Mouse (Mus musculus) CD4-positive helper T cell, adult 2 months (primary cell): ENCODE results near the gene Psmd8.
"Not testable (repeated sequence)": the region's sequence is repeated elsewhere in the genome, so short reads cannot be mapped to it uniquely, and the experiment has no call there.

Experiments used
- DNase-seq: peaks from one replicate; pipeline ENCODE4 v3.0.0-alpha.2; 2012; ENCODE audit warnings: low read depth, missing footprints, low spot score

The Psmd8 gene

DNA sequence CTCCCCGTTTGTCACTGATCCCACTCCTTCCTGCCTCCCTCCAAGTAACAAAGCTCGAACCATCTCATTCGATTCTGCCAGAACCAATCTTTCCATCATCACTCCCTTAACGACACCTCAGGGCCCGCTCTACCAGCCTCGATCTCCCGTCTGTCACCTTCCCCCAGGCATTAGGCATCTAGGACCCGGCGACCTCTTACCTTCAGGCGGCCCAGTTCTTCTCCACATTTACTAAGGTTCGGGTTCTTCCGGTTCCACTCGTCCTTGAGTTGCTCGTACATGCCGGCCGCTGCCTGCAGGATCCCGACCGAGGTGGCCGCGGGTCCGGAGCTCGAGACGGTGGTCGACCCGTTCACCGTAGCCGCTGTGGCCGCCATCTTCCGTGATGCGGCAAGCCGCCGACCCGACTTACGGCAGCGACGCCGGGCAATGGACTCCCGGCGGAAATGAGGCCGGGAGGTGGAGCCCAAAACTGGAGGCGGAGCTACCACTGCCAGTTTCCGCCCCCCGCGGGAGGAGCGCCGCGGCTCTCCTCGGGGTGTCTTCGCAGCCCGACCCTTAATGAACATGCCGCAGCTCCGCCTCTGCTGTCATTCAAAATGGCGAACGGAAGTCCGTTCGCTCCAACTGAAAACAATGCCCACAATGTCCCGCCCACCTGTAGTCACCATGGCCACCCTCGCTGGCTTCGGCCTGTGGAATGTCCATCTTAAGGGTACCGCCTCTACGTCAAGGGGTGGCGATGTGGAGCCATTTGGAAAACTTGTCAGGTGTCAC is at the start of gene Psmd8:
TSS of gene Psmd8 (minus strand) at position 625 of the 777 bp plus-strand sequence.
- DNase-seq, result peak; percentile 99

DNA sequence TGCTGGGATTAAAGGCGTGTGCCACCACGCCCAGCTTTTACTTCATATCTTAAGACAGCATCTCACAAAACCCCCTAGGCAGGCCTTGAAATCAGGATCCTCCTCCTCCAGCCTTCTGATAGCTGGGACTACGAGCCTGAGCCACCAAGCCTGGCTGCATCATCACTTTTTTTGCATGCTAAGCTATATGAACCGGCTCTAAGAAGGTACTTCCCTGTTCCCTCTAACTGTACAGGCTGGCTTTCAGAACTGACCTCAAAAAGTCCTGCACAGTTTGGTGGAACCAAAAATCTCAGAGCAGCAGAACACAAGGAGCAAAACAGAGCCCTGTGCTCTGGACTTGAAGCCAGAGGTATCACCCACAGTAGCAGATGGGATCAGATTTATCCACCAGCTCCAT is 47.7 kb upstream of the Psmd8 start:
- DNase-seq, result no peak

DNA sequence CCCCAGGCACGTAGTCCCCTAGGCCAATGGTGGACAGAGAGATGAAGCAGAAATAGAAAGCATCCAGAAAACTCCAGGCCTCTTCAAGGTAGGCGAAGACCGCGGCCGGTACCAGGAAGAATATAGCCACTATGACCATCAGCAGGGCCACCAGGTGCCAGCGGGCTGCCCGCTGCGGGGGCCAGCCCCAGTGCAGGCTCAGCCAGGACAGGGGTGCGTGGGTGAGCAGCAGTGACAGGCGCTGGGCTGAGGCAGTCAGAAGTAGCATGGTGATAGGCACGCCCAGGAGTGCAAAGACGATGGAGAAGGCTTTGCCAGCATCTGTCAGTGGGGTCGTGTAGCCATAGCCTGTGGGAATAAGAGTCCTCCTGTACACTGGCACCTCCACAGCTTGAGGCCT is 45.0 kb upstream of the Psmd8 start:
- no peak for DNase-seq

DNA sequence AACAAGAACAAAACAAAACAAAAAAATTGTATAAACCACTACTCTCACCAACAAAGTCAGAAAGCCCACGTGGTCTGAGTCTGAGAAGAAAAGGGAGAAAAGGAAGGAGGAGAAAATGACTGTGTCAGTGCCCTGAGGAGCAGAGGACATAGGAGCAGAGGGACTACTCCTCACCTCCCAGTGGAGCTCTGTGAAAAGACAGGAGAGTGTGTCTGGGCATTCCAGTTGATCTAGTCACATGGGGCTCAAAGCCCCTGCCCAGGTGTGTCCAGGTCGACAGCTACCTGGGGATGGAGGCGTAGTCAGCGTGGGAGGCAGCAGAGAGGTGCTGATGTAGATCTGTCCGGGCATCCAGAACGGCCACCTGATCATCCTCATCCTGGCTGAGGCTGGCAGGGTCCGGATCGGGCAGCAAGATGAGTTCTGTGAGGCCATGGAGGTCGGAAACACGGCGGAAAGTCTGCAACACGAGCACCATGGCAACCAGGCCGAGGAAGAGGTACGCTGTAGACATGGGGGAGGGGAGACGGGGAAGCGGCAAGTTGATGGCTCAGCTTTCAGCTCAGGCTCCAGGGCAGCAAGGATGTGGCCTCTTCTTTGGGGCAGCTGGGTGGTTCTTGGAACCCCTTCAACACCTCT is 44.4 kb upstream of the Psmd8 start:
- no peak for DNase-seq

DNA sequence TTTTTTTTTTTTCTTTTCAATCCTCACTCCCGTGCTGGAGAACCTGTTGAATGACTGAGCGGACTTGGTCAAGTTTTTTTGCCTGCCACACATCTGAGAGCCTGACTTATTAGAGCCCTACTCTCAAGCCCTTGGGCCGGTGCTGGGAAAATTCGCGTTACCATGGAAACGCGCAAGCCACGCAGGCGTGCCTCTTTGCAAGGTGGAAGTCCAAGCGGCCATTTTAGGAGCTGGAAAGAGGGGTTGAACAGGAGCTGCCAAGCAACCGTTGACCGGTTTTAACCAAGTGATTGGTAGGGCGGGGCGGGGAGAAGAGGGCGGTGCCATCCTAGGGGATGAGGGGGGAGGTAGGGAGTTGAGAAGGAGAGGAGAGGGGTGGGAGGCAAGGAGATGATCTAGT is 34.3 kb upstream of the Psmd8 start:
- DNase-seq, result no peak

DNA sequence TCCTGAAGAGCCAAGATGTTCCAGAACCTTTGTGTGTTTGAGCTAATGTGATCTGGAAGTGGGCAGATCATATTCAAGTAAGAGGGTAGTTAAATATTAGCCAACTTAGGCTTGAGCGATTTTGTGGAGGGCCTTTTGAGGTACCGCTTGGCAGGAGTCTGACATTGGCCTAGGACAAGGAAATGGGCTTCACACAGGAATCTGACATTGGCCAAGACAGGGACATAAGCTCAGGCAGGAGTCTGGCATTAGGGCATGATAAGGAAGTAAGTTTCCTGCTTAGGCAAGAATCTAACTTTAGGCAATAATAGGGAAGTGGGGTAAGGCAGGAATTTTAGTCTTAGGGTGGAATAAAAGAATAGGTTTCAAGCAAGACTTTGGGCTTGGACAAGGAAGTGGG is 33.7 kb upstream of the Psmd8 start:
- DNase-seq, result no peak

DNA sequence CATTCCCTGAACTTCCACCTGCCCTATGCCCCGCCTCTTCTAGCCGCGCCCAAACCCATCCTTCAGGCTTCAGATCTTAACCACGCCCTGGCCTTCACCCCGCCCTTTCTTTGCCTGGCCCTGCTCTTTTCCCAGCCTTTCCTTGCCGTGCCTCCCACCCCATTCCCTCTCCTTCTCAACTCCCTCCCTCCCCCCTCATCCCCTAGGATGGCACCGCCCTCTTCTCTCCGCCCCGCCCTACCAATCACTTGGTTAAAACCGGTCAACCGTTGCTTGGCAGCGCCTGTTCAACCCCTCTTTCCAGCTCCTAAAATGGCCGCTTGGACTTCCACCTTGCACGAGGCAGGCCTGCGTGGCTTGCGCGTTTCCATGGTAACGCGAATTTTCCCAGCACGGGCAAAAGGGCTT is 33.2 kb upstream of the Psmd8 start, which contains the start of gene Catsperg1:
TSS of gene Catsperg1 (minus strand) at position 361 of the 408 bp plus-strand sequence.
- DNase-seq, result no peak

DNA sequence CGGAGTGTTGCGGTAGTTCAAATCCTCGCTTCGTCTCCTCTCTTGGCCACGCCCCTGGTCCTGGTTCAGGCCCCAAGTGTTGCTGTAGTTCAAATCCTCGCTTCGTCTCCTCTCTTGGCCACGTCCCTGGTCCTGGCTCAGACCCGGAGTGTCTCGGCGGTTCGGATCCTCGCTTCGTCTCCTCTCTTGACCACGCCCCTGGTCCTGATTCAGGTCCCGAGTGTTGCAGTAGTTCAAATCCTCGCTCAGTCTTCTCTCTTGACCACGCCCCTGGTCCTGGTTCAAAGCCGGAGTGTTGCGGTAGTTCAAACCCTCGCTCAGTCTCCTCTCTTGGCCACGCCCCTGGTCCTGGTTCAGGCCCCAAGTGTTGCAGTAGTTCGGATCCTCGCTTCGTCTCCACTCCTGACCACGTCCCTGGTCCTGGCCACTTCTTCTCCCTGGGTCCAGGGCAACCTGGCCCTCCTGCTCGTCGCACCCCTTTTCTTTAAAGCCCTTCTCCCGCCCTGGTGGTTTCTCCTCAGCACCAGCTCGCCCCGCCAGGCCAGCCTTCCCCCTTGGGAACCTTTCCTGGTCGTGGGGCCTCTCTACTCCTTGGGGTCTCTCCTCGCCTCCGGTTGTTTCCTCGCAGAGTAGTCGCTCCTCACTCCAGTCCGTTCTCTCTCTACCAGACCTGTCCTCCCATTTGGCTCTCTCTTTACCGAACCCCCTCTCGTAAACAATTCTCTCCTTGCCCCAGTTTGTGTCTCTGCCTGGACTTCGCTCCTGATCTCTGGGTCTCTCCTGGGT is 32.5 kb upstream of the Psmd8 start:
- not testable (repeated sequence) for DNase-seq

DNA sequence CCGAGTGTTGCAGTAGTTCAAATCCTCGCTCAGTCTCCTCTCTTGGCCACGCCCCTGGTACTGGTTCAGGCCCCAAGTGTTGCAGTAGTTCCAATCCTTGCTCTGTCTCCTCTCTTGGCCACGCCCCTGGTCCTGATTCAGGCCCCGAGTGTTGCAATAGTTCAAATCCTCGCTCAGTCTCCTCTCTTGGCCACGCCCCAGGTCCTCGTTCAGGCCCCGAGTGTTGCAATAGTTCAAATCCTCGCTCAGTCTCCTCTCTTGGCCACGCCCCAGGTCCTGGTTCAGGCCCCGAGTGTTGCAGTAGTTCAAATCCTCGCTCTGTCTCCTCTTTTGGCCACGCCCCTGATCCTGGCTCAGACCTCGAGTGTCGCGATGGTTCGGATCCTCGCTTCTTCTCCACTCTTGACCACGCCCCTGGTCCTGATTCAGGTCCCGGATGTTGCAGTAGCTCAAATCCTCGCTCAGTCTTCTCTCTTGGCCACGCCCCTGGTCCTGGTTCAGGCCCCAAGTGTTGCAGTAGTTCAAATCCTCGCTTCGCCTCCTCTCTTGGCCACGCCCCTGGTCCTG is 31.8 kb upstream of the Psmd8 start:
- no peak for DNase-seq

DNA sequence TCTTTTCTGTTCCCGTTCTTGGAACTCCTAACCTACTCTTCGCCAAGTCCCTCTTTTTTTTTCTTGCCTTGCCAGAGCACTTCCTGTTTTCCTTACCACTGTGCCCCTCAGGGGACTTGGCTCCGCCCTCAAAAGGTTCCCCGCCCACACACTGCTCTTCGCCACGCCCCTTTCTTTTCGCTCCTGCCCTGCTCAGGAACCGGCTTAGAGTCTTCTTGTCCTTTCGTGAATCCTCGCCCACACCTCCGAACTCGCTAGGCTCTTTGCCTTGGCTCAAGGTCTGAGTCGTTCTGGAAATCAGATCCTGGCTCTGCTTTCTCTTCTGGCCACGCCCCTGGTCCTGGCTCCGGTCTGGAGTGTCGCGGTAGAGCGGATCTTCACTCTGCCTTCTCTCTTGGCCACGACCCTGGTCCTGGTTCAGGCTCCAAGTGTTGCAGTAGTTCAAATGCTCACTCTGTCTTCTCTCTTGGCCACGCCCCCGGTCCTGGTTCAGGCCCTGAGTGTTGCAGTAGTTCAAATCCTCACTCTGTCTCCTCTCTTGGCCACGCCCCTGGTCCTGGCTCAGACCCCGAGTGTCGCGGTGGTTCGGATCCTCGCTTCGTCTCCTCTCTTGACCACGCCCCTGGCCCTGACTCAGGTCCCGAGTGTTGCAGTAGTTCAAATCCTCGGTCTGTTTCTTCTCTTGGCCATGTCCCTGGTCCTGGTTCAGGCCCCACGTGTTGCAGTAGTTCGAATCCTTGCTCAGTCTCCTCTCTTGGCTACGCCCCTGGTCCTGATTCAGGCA is 31.1 kb upstream of the Psmd8 start:
- peak; percentile 89 for DNase-seq

DNA sequence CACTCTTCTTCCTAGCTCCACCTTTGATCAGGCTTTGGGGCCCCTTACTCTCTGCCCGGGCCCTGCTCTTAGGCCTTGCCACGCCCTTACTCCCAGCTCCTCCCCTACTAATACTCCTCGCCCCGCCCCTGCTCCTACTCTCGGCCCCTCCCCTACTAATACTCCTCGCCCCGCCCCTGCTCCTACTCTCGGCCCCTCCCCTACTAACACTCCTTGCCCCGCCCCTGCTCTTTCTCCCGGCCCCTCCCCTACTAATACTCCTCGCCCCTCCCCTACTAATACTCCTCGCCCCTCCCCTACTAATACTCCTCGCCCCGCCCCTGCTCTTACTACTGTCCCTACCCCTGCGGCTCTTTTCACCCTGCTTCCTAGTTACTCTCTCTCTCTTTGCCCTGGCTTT is 30.5 kb upstream of the Psmd8 start:
- not testable (repeated sequence) for DNase-seq

DNA sequence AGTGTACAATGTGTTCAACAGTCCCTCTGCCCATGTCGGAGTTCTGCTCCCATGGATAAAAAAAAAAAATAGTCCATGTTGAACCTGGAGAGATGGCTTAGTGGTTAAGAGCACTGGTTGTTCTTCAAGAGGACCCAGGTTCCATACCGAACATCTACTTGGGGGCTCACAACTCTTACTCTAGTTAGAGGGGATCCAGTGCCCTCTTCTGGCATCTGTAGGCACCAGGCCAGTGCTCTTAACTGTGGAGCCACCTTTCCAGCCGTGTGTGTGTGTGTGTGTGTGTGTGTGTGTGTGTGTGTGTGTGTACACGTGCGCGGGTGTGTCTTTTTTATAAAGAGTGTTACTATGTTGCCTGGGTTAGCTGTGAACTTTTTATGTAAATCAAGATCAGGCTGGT is 22.1 kb upstream of the Psmd8 start:
- no peak for DNase-seq

DNA sequence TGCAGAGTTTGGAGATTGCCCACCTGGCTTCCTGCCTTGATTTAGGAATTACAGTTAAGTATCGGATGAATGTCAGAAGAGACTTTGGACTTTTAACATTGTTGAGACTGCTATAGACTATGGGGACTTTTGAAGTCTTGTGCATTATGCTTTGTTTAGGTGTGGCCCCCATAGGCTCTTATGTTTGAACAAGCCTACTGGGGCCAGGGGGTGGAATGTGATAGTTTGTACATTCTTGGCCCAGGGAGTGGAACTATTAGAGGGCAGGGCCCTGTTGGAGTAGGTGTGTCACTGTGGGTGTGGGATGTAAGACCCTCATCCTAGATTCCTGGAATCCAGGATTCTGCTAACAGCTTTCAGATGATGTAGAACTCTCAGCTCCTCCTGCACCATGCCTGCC is 13.7 kb upstream of the Psmd8 start:
- not testable (repeated sequence) for DNase-seq

DNA sequence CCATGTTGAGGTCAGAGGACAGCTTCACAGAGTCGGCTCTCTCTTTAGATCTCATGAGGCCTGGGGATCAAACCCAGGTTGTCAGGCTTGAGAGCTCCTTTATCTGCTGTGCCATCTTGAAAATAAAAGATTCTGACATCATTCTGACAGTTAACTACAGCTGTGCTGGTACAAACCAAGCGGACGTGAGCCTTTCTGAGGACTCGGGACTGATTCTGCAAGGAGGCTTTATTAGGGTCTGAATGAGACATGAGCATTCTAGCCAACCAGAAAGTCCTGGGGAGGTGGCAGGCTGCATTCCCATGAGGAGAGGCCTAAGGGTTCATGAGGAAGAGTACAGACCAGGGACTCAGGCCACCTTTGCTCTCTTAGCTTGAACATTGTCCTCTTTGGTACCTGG is 822 bp upstream of the Psmd8 start:
- not testable (repeated sequence) for DNase-seq

DNA sequence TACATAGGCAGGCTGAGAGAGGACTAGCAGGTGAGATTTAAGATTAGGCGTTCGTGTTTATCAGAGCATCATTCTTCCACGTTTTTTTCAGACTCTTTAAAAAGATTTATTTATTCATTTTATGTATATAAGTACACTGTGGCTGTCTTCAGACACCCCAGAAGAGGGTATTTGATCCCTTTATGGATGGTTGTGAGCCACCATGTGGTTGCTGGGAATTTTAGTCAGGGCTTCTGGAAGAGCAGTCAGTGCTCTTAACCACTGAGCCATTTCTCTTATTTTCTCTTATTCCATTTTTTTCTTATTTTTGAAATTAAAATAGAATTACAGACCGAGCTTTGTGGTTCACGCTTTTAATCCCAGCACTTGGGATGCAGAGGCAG is 344 bp upstream of the Psmd8 start:
- DNase-seq, result no peak

DNA sequence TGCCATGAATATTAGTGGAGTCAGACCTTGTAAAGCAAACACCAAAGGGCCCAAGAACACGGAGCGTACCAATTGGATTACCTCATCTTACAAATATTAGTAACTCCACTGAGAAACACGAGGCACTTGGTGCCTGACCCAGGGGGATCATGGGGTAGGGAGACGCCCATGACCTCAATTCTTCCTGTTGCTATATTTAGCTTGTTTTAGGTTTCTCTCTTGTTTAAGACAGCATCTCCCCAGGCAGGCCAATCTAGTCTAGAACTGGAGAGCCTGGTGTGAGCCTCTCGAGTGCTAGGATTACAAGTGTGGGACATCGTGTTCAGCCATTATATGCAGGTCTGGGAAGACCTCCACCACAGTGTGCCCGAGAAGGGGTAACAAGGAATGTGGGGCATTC is 1.2 kb downstream of the Psmd8 start:
- peak; percentile 62 for DNase-seq

DNA sequence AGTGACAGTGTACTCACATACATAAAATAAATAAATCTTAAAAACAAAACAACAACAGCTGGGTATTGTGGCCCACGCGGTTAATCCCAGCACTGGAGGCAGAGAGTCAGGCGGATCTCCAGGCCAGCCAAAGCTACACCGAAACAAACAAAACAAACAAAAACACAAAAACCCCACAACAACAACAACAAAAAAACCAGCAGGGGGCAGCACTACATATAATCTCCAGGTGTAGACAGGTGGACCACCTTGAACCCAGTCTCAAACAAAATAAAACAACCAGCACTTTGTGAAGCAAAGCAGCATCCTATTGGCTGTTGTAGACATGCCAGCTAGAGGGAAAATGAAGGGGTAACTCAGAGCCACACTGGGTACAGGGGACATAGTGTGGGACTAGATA is 2.4 kb downstream of the Psmd8 start:
- no peak for DNase-seq

DNA sequence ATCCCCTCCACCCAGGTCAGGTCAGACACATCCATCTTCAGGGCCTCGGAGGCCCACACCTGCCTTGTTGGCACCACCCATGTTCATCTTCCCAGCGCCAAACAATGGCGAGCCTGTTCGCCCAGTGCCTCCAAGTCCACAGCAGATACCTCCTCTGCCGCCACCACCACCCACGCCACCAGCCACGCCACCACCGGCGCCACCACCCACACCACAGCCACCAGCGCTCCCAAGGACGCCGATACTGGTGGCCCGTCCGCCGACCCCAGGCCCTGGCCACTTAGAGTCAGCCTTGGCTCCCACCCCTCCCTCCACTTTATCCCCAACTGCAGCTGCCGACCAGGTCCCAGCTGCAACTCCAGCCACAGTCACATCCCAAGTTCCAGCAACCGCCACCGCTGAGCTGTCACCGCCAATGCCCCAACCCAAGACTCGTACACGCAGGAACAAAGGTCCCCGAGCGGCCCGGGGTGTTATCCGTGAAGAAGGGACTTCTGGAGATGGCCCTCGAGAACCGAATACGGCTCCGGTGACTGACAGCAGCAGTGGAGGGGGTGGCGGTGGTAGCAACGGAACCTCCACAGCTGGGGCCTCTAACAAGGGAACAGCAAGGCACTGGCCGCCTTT is 8.0 kb downstream of the Psmd8 start:
- no peak for DNase-seq

DNA sequence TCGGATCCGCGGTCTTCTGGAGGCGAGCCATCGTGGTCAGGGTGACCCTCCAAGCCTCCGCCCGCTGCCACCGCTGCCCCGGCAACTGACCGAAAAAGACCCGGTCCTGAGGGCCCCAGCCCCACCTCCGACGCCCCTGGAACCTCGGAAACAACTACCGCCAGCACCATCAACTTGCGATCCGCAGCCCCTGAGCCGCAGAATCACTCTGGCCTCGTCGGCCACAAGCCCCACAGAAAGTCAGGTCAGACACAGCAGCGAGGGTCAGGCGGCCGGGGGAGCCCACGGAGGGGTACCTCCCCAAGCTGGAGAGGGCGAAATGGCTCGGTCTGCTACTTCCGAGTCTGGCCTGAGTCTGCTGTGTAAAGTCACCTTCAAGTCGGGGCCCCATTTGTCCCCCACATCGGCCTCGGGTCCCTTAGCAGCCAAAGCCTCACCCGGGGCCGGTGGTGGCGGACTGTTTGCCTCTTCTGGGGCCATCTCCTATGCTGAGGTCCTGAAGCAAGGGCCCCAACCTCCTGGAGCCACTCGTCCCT is 8.9 kb downstream of the Psmd8 start:
- no peak for DNase-seq

DNA sequence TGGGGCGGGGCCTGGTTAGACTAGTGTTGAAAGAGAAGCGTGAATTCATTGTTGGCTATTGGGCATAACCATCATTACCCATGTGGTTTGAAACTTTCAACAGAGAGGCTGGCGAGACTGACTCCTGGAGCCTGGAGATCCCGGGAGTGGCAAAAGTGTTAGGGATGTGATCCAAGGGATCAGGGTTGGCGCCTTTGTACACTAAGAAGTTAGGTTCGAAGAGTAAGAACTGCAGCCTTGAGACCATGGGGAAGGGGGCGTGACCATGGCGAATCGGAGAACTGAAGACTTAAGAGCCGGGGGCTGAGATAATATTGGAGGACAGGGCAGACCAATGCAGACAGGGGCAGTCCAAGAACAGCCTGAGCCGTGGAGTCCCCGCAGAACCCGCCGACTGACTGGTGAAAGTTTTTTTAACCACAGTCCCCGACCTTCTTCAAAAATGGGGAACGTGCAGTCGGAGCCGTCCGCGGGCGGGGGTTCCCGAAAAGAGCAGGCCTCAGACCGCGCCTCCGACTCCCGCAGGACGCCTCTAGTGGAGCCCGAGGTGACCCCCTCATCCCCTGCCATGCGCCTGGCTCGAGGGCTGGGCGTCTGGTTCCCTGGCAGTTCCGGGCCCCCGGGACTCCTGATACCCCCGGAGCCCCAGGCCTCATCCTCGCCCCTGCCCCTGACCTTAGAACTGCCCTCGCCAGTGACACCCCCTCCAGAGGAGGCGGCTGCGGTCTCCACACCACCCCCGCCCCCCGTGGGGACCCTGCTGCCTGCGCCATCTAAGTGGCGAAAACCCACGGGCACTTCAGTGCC is 9.5 kb downstream of the Psmd8 start:
- peak; percentile 40 for DNase-seq
